Mouse (Mus musculus) midbrain, embryonic 14.5 days (tissue): ENCODE measurements around the gene Myh13. TPM values are rescaled to one million over a fixed set of nuclear protein-coding genes. Genes with fewer than 3 reads are reported as not detected.

Experiments
- ATAC-seq: fragments of 200-750 bp; cut with Nextera tagmentation; 2 replicates; pipeline ENCODE4 v1.8.0; 2017; ENCODE audit warnings: moderate number of reproducible peaks, moderate library complexity; ENCODE audit not compliant: low FRiP score, low TSS enrichment
- DNase-seq: peaks from one replicate; pipeline ENCODE4 v3.0.0-alpha.2; 2015
- H3K27ac ChIP-seq: fragments of 300-500 bp; sonication (generic); replicated peaks from 2 replicates; pipeline ENCODE4 v1.5.1; 2014; ENCODE audit warnings: mild to moderate bottlenecking, low read depth, low read length, moderate library complexity
- H3K27me3 ChIP-seq: fragments of 300-500 bp; sonication (generic); 2 replicates; pipeline ENCODE4 v1.6.1; 2014; ENCODE audit warnings: low read length, control low read depth, mixed read lengths; ENCODE audit not compliant: control insufficient read depth, insufficient read depth
- H3K36me3 ChIP-seq: fragments of 300-500 bp; sonication (generic); 2 replicates; pipeline ENCODE4 v1.6.1; 2014; ENCODE audit warnings: low read length, control low read depth; ENCODE audit not compliant: control insufficient read depth, insufficient read depth
- H3K4me1 ChIP-seq: fragments of 300-500 bp; sonication (generic); 2 replicates; pipeline ENCODE4 v1.6.1; 2014; ENCODE audit warnings: mild to moderate bottlenecking, antibody characterized with exemption, low read length, control low read depth; ENCODE audit not compliant: control insufficient read depth, insufficient read depth
- H3K4me2 ChIP-seq: fragments of 300-500 bp; sonication (generic); 2 replicates; pipeline ENCODE4 v1.6.1; 2014; ENCODE audit warnings: mild to moderate bottlenecking, low read length, moderate library complexity
- H3K4me3 ChIP-seq: fragments of 300-500 bp; sonication (generic); replicated peaks from 2 replicates; pipeline ENCODE4 v1.5.1; 2014; ENCODE audit warnings: low read depth, low read length
- H3K9ac ChIP-seq: fragments of 300-500 bp; sonication (generic); replicated peaks from 2 replicates; pipeline ENCODE4 v1.6.1; 2014; ENCODE audit warnings: mild to moderate bottlenecking, low read length, moderate library complexity
- H3K9me3 ChIP-seq: fragments of 300-500 bp; sonication (generic); 2 replicates; pipeline ENCODE4 v1.6.1; 2016; ENCODE audit warnings: low read length, control low read depth, mixed read lengths; ENCODE audit not compliant: control insufficient read depth
- WGBS: fragments of 180-500 bp; shearing (Covaris S2); extraction: QIAGEN DNeasy Blood & Tissue Kit; methylation state at CpG from one replicate; pipeline ENCODE4 v1.1.7; 2014; 5-methylcytosine and 5-hydroxymethylcytosine counted together
- polyA plus RNA-seq: library from polyadenylated mRNA; unstranded; fragments of >200 nt; fragmentation: Nextera tagmentation; extraction: Ambion mirVana; gene quantifications from 2 replicates; pipeline ENCODE4 v1.2.1, GENCODE M21; 2014

The Myh13 gene
- 0.24 TPM in 2 replicates for polyA plus RNA-seq

GRCm38 (mm10) chr11:67321358-67321757 is at the start of gene Myh13:
TSS of gene Myh13 (plus strand) at chr11:67321658.
- DNase-seq (no peak), ATAC-seq (no peak)
- no peaks in the 10 kb centered on the region for H3K9me3 ChIP-seq
- H3K4me2 ChIP-seq: no peak within 1 kb of the TSS
- H3K9ac ChIP-seq: no peak within 1 kb of the TSS
- no peak within 1 kb of the TSS for H3K27ac ChIP-seq
- H3K4me3 ChIP-seq: no peak within 1 kb of the TSS
- H3K4me1 ChIP-seq: no peaks in the 10 kb centered on the region
- H3K36me3 ChIP-seq: no peaks in the 10 kb centered on the region
- WGBS: 83% methylated on average over 7 of the region's 7 CpGs
- H3K27me3 ChIP-seq: no peaks in the 10 kb centered on the region

- Histone ChIP-seq H3K36me3 (no peaks in the 10 kb centered on the region), H3K4me1 (no peaks in the 10 kb centered on the region), H3K27me3 (no peaks in the 10 kb centered on the region), H3K9me3 (no peaks in the 10 kb centered on the region), H3K4me3 (no peak within 1 kb of the TSS), H3K4me2 (no peak within 1 kb of the TSS), H3K9ac (no peak within 1 kb of the TSS), H3K27ac (no peak within 1 kb of the TSS)
- 80% methylated on average over 10 of the region's 10 CpGs for WGBS
- ATAC-seq (no peak), DNase-seq (peak; percentile 63)
Measured at GRCm38 (mm10) chr11:67276601-67277174, 44.8 kb upstream of the Myh13 start, which contains the start of gene Myh8. TSS of gene Myh8 (plus strand) at chr11:67277124.

- no peaks in the 10 kb centered on the region for H3K9me3 ChIP-seq
- no peaks in the 10 kb centered on the region for H3K27me3 ChIP-seq
- no peak overlapping the region for H3K27ac ChIP-seq
- WGBS: 81% methylated on average over 1 of the region's 1 CpGs
- H3K9ac ChIP-seq: no peak overlapping the region
- H3K4me2 ChIP-seq: no peak overlapping the region
- ATAC-seq (no peak), DNase-seq (no peak)
- no peaks in the 10 kb centered on the region for H3K4me1 ChIP-seq
- H3K36me3 ChIP-seq: no peaks in the 10 kb centered on the region
- H3K4me3 ChIP-seq: no peak overlapping the region
Measured at GRCm38 (mm10) chr11:67293440-67293839, 28.0 kb upstream of the Myh13 start.

GRCm38 (mm10) chr11:67313733-67314452 is 7.6 kb upstream of the Myh13 start:
- ATAC-seq (no peak), DNase-seq (no peak)
- H3K36me3 ChIP-seq: no peaks in the 10 kb centered on the region
- H3K4me2 ChIP-seq: no peak overlapping the region
- H3K4me1 ChIP-seq: no peaks in the 10 kb centered on the region
- WGBS: 53% methylated on average over 15 of the region's 15 CpGs
- H3K4me3 ChIP-seq: no peak overlapping the region
- no peaks in the 10 kb centered on the region for H3K9me3 ChIP-seq
- no peak overlapping the region for H3K27ac ChIP-seq
- no peaks in the 10 kb centered on the region for H3K27me3 ChIP-seq
- H3K9ac ChIP-seq: no peak overlapping the region

GRCm38 (mm10) chr11:67326536-67326935 is 5.1 kb downstream of the Myh13 start:
- Histone ChIP-seq H3K4me2 (no peak overlapping the region), H3K4me1 (no peaks in the 10 kb centered on the region), H3K27ac (no peak overlapping the region), H3K9ac (no peak overlapping the region), H3K9me3 (no peaks in the 10 kb centered on the region), H3K27me3 (no peaks in the 10 kb centered on the region), H3K36me3 (no peaks in the 10 kb centered on the region), H3K4me3 (no peak overlapping the region)
- no peak for ATAC-seq
- DNase-seq: no peak
- 58% methylated on average over 2 of the region's 2 CpGs for WGBS

- WGBS: 65% methylated on average over 3 of the region's 3 CpGs
- H3K27ac ChIP-seq: no peak overlapping the region
- no peaks in the 10 kb centered on the region for H3K4me1 ChIP-seq
- no peak overlapping the region for H3K9ac ChIP-seq
- no peak for DNase-seq
- H3K36me3 ChIP-seq: no peaks in the 10 kb centered on the region
- no peak for ATAC-seq
- no peaks in the 10 kb centered on the region for H3K27me3 ChIP-seq
- H3K4me2 ChIP-seq: no peak overlapping the region
- H3K9me3 ChIP-seq: no peaks in the 10 kb centered on the region
- no peak overlapping the region for H3K4me3 ChIP-seq
Measured at GRCm38 (mm10) chr11:67344556-67344955, 23.1 kb downstream of the Myh13 start.

- no peak overlapping the region for H3K4me3 ChIP-seq
- H3K9ac ChIP-seq: no peak overlapping the region
- ATAC-seq (no peak), DNase-seq (no peak)
- no peaks in the 10 kb centered on the region for H3K9me3 ChIP-seq
- H3K27me3 ChIP-seq: no peaks in the 10 kb centered on the region
- H3K4me1 ChIP-seq: no peaks in the 10 kb centered on the region
- WGBS: 68% methylated on average over 2 of the region's 2 CpGs
- no peak overlapping the region for H3K27ac ChIP-seq
- no peaks in the 10 kb centered on the region for H3K36me3 ChIP-seq
- H3K4me2 ChIP-seq: no peak overlapping the region
Measured at GRCm38 (mm10) chr11:67345186-67345855, 23.9 kb downstream of the Myh13 start.

GRCm38 (mm10) chr11:67345856-67346236 is 24.4 kb downstream of the Myh13 start:
- Histone ChIP-seq H3K4me3 (no peak overlapping the region), H3K27ac (no peak overlapping the region), H3K4me1 (no peaks in the 10 kb centered on the region), H3K9me3 (no peaks in the 10 kb centered on the region), H3K36me3 (no peaks in the 10 kb centered on the region), H3K4me2 (no peak overlapping the region), H3K9ac (no peak overlapping the region), H3K27me3 (no peaks in the 10 kb centered on the region)
- DNase-seq: no peak
- no peak for ATAC-seq
